Mouse (Mus musculus): ENCODE measurements around the gene 5330417H12Rik.

Gene 5330417H12Rik

DNA sequence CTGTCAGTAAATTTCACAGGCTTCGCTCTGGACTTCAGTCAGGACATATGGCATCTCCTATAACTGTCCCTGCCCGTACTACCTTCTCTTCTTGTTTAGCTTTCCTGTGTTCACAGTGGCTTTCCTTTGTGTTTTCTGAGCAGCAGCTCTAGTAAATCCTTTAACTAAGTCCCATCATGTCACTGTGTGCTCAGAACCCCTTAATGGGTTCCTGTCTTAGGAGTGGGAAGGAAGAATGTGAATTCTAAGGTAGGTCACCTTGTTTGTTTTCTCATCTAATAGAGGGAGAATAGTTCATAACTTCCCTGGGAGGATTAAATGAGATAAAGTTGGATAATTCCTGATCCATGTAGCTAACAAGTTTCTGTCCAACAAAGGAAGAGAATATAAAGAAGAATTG is at the start of gene 5330417H12Rik:
TSS of gene 5330417H12Rik (minus strand) at position 101 of the 400 bp plus-strand sequence.
- no peak for DNase-seq

DNA sequence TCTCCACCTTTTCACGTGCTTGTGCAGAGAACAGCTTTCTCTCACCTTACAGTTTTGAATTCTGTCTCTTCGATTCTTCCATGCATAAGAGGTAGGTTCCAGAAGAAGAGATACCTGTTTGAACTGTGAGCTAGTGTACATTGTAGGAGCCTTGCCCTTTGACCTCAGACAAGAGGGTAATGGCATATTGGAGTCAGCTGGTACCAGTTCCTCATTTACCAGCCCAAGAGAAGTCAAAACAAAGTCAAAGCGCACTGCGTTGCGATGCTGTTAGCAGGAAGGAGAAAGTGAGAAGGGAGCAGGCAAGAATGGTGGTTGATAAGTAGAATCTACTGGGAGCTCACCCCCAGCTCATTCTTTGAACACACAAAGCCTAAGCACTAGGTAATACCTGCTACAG is 43.6 kb upstream of the 5330417H12Rik start:
- no peak for DNase-seq

DNA sequence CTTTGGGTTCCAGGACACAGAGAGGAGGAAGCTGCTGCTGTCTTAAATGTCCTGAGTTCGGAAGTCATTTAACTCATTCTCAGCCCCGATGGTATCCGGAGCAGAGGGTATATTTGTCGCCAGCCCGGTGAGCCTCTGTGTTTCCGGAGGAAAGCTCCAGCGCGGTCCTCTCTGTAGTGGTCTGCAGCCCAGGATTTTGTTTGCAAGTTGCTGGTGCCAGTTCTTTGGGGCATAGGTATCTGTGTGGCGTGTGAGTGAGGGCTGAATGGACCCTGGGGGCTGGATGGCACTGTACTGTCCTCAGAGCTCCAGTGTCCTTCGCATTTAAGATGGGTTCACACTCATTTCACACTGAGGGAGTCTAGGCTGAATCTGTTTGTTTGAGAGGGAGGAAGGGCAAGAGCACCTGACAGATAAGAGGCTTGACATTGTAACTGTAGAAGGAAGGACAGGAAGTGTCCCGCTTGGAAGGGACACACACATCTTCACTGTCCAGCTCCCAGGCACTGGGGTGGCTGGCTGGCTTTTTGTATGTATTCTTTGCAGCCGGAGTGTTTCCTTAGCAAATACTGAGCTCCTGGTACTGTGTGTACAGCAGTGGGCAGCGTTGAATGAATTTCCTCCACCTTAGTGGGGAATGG is 41.4 kb upstream of the 5330417H12Rik start:
- DNase-seq, result no peak

DNA sequence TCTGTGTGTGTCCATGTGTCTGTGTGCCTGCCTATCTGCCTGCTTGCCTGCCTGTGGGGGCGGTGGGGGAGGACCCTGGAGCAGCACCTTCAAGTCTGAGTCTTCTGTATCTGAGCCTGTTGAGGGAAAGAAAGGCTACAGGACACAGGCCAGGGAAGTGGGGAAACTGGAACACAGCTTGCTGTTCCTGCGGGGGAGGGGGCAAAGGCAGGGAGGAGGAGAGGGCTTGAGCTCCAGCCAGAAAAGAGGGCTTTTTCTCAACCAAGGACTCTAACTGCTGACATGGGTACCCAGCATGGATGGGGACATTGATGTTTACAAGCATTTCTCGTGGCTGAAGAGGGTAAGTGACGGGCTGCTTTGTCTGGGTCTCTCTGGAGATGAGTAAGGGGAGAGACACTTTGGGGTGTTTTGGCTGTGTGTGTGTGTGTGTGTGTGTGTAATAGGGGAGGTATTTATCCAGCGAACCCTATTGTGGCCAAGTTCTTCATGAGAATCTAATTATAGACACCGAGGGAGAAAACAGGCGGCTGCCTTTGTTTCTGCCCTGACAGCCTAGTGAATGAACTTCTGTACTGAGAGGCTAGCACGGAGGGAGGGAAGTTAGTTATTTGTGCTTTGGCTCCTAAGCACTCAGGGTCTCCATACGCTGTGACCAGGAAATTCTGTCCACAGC is 40.8 kb upstream of the 5330417H12Rik start:
- peak in 1 of 2 experiments; percentile 10 for DNase-seq

DNA sequence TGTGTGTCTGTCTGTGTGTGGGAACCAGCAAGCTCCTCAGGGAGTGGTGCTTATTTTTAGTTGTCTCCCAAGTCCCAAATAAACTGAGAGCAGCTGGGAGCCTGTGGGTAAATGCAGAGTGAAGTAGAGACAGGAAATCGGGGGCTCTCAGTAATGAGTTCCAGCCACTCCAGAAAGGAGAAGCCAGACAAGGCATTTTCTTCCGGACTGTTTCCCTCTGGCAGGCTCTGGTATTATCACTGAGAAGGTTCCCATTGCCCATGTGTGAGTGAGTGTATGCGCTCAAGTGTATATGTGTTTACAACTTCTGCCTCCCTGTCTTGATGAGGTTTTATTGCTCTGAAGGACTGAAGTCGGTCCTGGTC is 40.2 kb upstream of the 5330417H12Rik start:
- DNase-seq, result no peak

DNA sequence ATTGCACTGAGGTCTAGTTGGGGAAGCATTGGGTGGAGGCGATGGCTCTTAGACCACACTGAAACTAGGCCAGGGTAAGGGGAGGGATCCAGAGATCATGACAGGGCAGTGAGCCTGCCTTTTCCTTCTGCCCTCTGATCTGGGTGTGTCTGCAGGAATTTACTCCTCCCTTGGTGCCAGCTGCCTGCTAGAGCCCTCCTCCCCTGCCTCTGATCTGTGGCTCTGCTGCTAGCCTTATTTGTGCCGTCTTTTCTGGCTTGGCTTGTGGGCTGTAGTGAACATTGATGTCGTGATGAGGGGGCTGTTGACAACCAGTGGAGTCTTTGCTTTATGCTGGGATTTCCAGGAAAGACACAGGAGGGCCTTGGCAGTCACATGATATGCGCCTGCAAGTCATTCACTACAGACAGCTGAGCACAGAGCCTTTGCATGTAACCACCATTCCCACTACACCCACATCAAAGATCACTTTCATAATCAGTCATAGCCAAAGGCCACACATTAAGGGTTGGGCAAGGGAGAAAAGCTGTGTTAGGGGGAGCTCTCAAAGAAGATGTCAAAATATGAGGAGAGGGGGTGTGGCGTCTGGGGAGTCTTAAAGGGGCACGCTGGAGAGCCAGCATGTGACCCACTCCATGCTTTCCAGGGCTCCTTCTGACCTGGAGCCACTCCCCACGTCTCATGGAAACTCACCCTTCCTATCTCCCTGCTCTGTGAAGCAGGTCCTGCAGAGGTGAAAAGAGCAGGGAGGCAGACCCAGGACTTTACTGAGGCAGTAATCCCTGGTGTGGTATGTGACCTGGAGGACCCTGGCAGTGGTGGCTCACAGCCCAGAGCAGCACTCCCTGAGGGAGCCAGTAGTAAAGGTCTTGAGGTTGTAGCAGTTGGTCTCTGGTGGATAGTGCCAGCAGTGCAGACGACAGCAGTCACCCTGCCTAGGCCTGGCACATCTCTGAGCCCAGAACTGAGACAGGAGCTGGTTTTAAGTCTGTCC is 39.4 kb upstream of the 5330417H12Rik start:
- DNase-seq, result no peak

DNA sequence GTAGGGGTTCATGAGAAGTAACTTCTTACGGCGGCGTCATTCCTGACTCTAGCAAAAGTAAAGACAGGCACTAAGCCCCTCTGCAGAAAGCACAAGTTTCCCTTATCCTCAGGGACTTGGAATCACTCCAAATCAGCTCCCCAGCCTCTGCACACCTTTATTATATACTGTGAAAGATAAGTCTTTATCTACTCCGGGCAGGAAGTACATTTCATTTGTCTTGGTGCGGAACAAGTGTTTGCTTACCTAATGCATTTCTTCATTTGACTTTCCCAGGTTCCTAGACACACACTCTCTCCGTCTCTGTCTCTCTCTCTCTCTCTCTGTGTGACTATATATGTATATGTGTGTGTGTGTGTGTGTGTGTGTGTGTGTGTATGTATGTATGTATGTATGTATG is 38.7 kb upstream of the 5330417H12Rik start:
- DNase-seq, result no peak

DNA sequence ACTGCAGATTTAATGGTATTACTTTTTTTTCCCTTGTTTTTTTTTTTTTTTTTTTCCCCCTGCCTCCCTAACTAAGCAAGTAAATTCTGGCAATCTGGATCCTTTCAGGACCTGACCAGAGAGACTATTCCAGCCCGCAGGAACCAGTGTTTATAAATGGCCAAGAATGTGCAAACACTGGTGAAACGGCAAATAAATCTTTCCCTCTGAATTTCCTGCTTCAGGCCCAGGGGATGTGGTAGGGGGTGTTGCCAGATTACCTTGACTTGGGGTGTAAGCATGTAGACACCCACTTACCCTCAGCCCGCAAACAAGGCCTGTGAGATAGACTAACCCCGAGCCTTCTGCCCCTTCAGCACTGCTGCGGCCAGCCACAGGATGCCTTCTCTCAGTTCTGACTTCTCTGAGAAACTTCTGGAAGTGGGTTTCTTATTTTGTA is 36.9 kb upstream of the 5330417H12Rik start:
- no peak for DNase-seq

DNA sequence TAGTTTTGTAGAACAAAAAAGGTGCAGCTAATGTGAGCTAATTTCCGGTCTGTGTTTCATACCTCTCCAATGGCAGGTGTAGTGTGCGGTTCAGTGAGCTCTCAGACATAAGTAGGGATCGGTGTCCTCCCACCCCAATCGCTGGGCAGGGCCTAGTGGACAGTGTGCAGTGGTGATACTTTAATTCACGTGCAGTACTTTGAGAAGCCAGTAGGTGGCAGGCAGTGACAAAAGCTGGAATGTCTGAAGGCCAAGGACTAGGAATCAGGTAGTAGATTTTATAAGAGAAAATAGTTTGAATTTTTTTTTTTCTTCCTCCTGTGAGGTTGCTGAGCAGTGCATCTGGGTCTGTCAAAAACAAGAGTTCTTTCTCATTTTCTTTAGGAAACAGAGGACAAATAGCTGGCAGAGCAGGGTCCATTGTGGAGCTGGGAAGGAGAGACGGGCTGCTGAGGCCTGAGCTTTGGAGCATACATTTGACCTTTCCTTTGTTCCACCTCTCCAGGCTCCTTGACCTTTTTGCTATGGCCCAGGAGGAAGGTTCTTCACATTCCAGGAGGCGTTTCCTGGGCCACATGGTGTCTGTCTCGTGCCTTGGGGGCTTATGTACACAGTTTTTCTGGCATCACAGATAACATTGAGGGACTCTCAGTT is 36.4 kb upstream of the 5330417H12Rik start:
- peak; percentile 45 to 69 for DNase-seq

DNA sequence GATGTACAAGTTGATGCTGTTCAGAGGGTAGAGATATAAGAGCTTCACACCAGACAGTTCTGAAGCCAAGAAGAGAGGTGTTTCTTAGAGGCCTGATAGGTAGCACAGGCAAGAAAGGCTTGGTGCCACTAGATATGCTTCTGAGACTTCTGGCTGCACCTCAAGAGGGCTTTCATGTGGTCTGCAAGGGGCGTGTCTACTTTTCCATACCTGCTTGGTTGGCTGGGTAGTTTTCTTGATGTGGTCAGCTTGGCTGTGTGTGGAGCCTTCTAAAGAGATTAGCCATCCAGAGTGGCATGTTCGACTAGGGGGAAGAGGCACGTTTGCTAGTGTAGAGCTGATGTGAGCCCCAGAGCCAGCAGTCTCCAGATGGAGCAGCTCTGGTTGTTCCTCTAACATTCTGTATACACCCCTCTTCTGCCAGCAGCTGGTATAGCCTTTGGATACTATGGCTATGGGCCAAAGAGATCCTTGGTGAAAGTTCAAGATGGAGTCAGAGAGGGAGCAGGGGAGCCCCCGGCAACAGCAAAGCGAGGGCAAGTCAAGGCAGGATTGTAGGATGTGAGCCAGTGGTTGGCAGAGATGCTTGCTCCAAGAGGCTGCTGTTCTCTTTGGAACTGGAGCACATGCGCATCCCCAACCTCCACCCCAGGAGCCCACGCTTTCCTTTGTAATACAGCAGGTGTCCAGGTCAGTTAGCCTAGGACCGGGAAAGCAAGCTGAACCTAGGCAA is 34.4 kb upstream of the 5330417H12Rik start:
- no peak for DNase-seq

DNA sequence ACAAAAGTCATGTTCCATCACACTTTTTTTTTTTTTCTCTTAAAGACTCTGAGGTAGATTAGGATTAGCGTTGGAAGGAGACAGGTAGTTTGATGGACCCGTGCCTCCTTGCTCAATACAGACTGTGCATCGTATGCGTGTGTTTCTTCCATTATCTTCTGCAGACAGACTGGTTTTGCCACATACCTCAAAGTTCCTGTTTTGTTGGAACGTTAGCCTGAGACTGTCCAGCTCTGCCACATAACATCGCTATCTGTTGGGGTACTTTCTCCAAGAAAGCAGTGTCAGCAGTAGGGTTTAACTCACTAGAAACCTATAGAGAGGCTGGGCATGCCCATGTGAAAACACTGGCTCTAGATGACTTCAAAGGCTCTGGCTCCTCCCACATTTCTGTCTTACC is 31.5 kb upstream of the 5330417H12Rik start:
- no peak for DNase-seq

DNA sequence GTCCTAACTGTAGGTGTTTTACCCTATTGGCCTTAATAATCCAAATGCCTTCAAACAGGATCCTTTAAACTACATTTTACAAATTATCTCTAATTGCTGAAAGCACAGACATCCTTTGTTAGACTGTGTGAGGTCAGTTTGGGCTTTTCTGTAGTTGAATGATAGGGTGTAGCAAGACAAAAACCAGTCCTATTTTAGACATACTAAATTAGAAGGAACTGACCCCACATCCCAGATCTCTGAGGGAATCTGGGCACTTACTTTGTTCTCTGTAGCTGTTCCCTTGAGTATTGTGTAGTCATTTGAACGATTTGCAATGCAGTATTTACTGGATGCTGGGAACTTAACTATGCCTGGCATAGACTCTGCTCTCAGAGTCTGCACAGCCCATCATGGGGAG is 26.9 kb upstream of the 5330417H12Rik start:
- no peak for DNase-seq

DNA sequence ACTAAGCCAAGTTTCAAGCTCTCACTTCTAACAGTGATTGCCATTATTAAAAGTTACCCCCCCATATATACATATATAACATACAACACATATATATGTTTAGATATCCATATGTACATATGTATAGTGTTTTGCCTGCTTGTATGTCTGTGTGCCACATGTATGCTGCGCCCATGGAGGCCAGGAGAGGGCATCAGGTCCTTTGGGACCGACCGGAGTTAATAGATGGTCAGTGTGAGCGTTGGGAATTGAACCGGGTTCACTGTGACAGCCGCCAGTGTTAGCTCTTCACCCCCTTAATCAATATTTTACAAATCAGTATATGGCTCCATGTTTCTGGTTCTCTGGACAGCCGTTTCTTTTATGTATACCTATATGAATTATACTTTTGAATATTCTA is 25.0 kb upstream of the 5330417H12Rik start:
- no peak for DNase-seq

DNA sequence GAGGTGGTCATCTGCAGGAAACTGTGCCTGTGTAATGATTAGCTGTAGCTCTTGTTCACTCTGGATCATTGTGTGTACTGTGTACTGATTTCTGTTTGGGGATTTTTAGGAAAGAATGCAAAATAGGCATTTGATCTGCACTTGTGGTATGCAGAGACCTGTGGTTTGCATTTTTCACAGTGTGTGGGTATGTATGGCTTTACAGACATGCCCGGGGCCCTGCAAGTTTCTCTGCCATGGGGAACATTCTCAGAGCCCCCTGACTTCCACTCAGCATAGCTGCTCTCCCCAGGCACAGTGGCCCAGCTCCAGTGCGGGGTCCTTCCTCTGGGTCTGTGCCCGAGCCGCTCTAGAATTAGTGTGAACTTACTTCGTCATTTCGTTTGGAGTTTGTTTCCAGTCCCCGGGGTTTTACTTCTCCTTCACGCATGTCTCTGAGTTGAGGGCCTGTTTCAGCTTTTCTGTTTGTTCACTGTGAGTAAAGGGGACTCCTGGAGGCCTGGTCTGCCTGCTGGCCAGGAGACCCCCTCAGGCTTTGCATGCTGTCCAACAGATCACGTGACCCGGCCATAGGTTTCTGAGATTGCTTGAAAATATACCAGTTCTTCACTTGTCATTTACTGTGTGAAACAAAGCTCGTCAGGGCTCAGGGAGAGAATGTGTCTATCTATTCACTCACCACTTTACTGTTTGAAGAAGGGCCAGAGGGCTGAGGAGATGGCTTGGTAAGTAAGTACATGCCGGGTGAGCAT is 24.2 kb upstream of the 5330417H12Rik start:
- DNase-seq, result no peak

DNA sequence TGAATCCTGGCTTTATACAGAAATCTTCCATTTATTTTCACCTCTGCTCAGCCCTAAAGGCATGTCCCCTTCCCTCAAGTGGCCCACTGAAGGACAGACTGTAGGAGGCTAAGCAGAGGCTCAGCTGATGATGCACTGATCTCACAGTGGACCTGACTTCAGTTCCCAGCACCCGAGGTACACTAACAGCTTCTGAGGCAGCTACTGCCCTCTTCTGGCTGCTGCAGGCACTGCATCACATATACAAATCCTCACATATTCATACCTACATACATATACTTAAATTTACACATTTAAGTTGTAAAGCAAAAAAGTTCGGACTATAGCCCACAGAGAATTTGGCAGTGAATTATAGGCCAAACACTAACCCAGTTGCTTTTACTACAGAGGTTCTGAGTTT is 20.0 kb upstream of the 5330417H12Rik start:
- no peak for DNase-seq

DNA sequence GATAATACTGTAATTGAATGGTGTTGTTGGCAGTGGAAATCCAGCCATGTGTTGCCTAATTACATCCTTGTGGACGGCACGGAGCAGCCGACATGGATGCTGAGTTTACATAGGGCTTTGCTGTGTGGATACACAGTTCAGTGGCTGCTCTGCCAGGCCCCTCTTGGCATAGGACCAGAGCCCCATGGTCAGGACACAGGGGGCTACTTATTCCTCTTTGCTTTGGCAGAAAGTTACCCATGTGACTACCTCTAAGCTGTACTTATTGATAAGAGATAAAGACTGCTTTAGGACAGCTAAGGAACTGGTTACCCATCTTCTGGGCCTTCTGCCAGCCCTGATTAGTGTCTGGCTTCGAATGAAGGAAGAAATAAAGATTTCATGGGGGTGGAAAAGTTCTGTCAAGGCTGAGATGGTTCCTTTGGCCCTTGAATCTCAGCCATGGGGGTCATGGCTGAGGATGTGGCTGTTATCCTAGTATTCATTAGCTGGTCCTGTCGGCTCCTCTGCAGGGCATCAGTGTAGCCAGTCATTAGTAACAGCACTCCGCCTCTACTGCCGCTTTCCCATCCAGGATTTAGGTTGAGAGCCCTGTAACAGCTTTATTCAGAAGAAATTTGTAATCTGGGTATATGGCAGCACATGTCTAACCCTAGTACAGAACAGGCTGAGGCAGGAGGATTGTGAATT is 17.8 kb upstream of the 5330417H12Rik start:
- DNase-seq, result no peak

DNA sequence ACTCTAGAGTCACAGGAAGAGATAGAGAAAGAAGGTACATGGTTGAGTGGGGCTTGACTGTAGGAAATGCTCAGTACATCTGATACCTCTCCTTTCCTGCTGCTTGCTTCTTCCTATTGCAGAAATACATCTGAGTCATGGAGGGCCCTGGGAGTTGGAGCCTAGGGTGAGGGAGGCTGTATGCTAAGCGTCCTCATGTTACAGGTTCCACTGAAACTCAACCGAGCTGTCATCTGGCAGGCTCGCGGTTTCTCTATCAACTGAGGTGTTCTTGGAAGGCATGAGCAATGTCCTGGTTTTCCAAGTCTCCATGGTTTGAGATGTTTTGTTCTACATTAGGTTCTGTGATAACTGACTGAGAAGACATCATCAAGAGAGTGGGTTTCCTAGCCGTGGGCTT is 13.1 kb upstream of the 5330417H12Rik start:
- no peak for DNase-seq

DNA sequence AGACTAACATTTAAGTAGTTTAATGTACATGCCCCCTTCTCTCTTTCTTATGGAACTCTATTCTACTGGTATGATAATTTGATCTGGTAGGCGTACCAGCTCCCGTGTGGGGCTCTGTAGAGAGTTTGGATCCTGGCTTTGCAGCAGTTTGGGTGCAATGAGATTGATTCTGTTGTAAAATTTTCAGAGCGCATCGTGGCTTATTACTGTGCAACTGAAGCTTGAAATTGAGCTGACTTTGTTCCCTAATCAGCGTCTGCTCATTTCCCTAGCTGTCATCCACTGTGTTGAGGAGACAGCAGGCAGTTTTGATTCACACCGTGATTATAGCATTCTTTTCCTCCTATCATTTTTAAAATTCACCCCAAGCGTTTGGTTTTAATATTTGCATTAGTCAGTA is 12.4 kb upstream of the 5330417H12Rik start:
- DNase-seq, result no peak

DNA sequence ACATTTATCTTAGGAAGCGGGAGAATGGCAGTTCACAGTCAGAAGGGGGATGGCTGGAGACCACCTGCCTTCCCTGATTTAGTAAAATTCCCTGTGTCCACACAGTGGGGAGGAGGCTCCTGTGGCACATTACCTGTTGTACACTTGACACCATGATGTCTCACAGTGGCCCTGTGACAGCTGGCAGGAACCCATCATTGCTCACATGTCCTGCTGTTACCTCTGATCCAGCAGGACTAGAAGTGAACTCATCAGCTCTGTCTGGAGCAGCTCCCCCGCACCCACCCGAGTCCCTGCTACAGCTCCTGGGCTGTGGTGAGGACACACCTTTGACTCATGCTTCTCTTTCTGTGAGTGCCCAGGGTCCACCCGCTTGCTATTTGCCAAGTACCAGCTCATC is 8.2 kb upstream of the 5330417H12Rik start:
- DNase-seq, result no peak

DNA sequence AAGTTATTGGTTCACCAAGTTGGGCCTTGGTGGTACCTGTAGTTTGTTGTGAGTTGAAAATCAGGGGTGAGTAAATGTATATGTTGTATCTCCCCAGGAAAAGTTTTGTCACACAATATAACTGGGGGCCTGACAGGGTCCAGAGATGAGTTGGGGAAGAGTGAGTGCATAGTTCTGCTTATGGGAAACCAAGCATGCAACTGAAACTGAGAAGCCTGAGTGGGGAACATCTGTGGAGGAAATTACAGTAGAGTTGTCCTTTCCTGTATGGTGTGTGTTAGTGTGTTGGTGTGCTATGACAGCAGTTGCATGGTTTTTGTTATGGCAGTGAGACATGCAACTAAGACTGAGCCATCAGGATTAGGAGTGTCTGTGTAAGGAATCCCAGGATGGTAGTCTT is 3.4 kb upstream of the 5330417H12Rik start:
- DNase-seq, result no peak

DNA sequence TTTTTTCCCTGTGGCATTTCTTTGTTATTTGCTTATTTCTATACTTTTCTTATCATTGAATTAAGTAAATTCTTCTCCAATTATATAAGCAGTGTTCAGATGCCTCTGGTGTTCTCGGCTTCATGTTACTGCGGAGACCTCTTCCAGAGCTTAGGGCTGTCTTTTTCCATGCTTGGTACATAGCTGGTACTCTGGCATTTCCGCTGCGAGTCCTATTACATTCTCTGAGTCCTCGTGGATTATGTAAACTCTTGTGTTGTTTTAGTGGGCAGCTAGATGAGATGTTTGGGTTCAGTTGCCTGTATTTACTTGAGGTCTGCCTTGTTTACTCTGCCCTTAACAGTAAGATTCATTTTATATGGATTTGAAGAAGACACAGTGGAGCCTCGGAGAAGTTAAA is 820 bp upstream of the 5330417H12Rik start:
- no peak for DNase-seq

Data from cerebellum, postnatal 25 days (tissue).